Mouse (Mus musculus): ENCODE measurements around the gene Nckap1l.

DNA sequence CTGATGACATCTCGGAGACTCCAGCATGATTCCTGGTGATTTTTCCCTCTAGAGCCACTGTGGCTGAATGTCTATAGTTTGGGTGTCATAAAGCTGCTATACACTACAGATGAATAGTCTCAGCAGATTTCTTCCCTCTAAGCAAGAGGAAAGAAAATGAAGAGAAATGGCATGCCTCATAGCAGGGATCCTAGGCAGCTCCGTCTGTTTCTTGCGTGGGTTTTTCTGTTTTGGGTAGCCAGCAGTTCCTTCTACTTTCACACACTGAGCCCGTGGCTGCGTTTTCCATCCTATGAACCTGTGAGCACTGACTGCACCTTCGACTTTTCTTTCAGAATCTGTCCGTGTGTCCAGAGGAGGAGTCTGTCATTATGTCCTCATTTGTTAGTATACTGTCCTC lies 19.6 kb downstream of the Nckap1l start:
- TF ChIP-seq CTCF (IDR thresholded peaks at IDR 0.05; ENCODE audit: extremely low read depth, insufficient read depth, insufficient read length, insufficient replicate concordance) (no peak), POLR2A (IDR thresholded peaks at IDR 0.05; ENCODE audit: low read depth, low read length) (no peak)
